8 mouse cellular contexts compared by ENCODE assay signal in genomic region chr17:27623360-27624326, GRCm38 (mm10). TPM values are rescaled to one million over a fixed set of nuclear protein-coding genes. Genes with fewer than 3 reads are reported as not detected.
A peak's percentile ranks its signal among the peaks of the same experiment; 100 is the strongest.
DNase-seq lines count a peak whose midpoint lies in the region; ATAC-seq and TF ChIP-seq lines count a peak whose summit lies in the region.

TSS of gene Nudt3 (minus strand) at chr17:27623495.

- no peaks in the 10 kb centered on the region for H3K27me3 ChIP-seq in forebrain, embryonic 15.5 days
- no peaks in the 10 kb centered on the region for H3K27me3 ChIP-seq in liver, postnatal 0 days (ENCODE audit: insufficient read depth, low read length)
- H3K27me3 ChIP-seq in neural tube, embryonic 13.5 days: no peaks in the 10 kb centered on the region

- in situ Hi-C loops in ES-E14 (cut with MboI; ENCODE audit: low sequenced_read_pairs in 2 of 2, unreplicated experiment in 2 of 2): no loop called here

- H3K4me3 ChIP-seq in ES-E14 (ENCODE audit: insufficient read depth in 1 of 2, low read depth in 1 of 2, low read length in 2 of 2, poor library complexity in 1 of 2, severe bottlenecking in 1 of 2): peak within 1 kb of the TSS; percentile 64 to 87
- H3K4me3 ChIP-seq in forebrain, embryonic 15.5 days: peak within 1 kb of the TSS; percentile 95
- peak within 1 kb of the TSS; percentile 88 for H3K4me3 ChIP-seq in liver, postnatal 0 days (ENCODE audit: low read depth, low read length)
- peak within 1 kb of the TSS; percentile 89 for H3K4me3 ChIP-seq in neural tube, embryonic 13.5 days

- TF ChIP-seq CTCF in liver, postnatal 0 days (IDR thresholded peaks at IDR 0.05; ENCODE audit: low read depth): no peak

- H3K4me1 ChIP-seq in ES-E14 (ENCODE audit: control insufficient read depth in 2 of 2, insufficient read depth in 2 of 2, low read length in 2 of 2, poor library complexity in 1 of 2): peaks cover 6 to 11% of the 10 kb centered on the region in 2 experiments
- H3K4me1 ChIP-seq in forebrain, embryonic 15.5 days: peaks cover 48% of the 10 kb centered on the region
- H3K4me1 ChIP-seq in liver, postnatal 0 days (ENCODE audit: insufficient read depth): peaks cover 32% of the 10 kb centered on the region
- peaks cover 42% of the 10 kb centered on the region for H3K4me1 ChIP-seq in neural tube, embryonic 13.5 days (replicated peaks)

- TF ChIP-seq EP300 in liver, postnatal 0 days (IDR thresholded peaks at IDR 0.05; ENCODE audit: low read depth): no peak

- peak within 1 kb of the TSS; percentile 94 for H3K9ac ChIP-seq in ES-E14 (ENCODE audit: insufficient read depth, low read depth, low read length, poor library complexity, severe bottlenecking)
- peak within 1 kb of the TSS; percentile 97 for H3K9ac ChIP-seq in forebrain, embryonic 15.5 days (replicated peaks)
- peak within 1 kb of the TSS; percentile 88 for H3K9ac ChIP-seq in liver, postnatal 0 days (replicated peaks)
- H3K9ac ChIP-seq in neural tube, embryonic 13.5 days: peak within 1 kb of the TSS; percentile 99

- H3K27ac ChIP-seq in ES-E14 (ENCODE audit: insufficient read depth, low read depth, low read length, poor library complexity, severe bottlenecking): peak within 1 kb of the TSS; percentile 72
- peak within 1 kb of the TSS; percentile 96 for H3K27ac ChIP-seq in forebrain, embryonic 15.5 days (replicated peaks)
- H3K27ac ChIP-seq in liver, postnatal 0 days (ENCODE audit: low read depth): peak within 1 kb of the TSS; percentile 88
- H3K27ac ChIP-seq in neural tube, embryonic 13.5 days (replicated peaks): peak within 1 kb of the TSS; percentile 99

- H3K36me3 ChIP-seq in ES-E14 (ENCODE audit: control insufficient read depth, insufficient read depth, low read length, poor library complexity, severe bottlenecking): no peaks in the 10 kb centered on the region; the same call in 1 of the 2 replicates
- H3K36me3 ChIP-seq in forebrain, embryonic 15.5 days: no peaks in the 10 kb centered on the region
- H3K36me3 ChIP-seq in liver, postnatal 0 days (replicated peaks; ENCODE audit: insufficient read depth, low read length): no peaks in the 10 kb centered on the region
- peaks cover 5% of the 10 kb centered on the region; the same call in 1 of the 2 replicates for H3K36me3 ChIP-seq in neural tube, embryonic 13.5 days

- H3K4me2 ChIP-seq in forebrain, embryonic 15.5 days (replicated peaks): peak within 1 kb of the TSS; percentile 79
- H3K4me2 ChIP-seq in liver, postnatal 0 days (ENCODE audit: low read depth, low read length): peak within 1 kb of the TSS; percentile 91
- H3K4me2 ChIP-seq in neural tube, embryonic 13.5 days: peak within 1 kb of the TSS; percentile 86

- H3K9me3 ChIP-seq in ES-E14 (ENCODE audit: control insufficient read depth, insufficient read depth, low read depth, low read length): no peaks in the 10 kb centered on the region
- no peaks in the 10 kb centered on the region for H3K9me3 ChIP-seq in forebrain, embryonic 15.5 days
- no peaks in the 10 kb centered on the region for H3K9me3 ChIP-seq in liver, postnatal 0 days (ENCODE audit: low read length)
- no peaks in the 10 kb centered on the region for H3K9me3 ChIP-seq in neural tube, embryonic 13.5 days

- intact Hi-C loops in heart, postnatal 14 days (cut with DNase I): loop anchor here (2.0 to 5.0 kb wide), 2 partner anchors 19 to 36 kb away; no protein-coding TSS in a partner anchor

- no peak for DNase-seq in ES-E14 (ENCODE audit: low read depth, low spot score)
- peak; percentile 93 for DNase-seq in cerebellum, adult 11-12 months
- peak; percentile 95 for DNase-seq in heart, postnatal 14 days
- peak; percentile 63 for DNase-seq in large intestine, adult 2 months (ENCODE audit: low read depth, low spot score)
- peak; percentile 91 for DNase-seq in liver, postnatal 0 days
- DNase-seq in telencephalon, adult 2 months (ENCODE audit: low read depth, low spot score): peak; percentile 78

- 9% methylated on average over 91 of the region's 91 CpGs for WGBS in forebrain, embryonic 15.5 days
- WGBS in large intestine, adult 2 months: 5% methylated on average over 87 of the region's 91 CpGs
- WGBS in liver, postnatal 0 days (ENCODE audit: insufficient replicate concordance): 14% methylated on average over 39 of the region's 91 CpGs
- WGBS in neural tube, embryonic 13.5 days: 8% methylated on average over 69 of the region's 91 CpGs

- peak; percentile 88 for ATAC-seq in forebrain, embryonic 15.5 days (replicated peaks)
- peak; percentile 90 for ATAC-seq in liver, postnatal 0 days
- peak; percentile 89 for ATAC-seq in neural tube, embryonic 13.5 days (ENCODE audit: low read depth)

TF ChIP-seq in ES-E14, 5 proteins besides CTCF, POLR2A, EP300 and RAD21:
- TF ChIP-seq HCFC1 (IDR thresholded peaks at IDR 0.05; ENCODE audit: borderline replicate concordance, insufficient read depth, low read length): no peak
- no peak for TF ChIP-seq CHD2 (IDR thresholded peaks at IDR 0.05; ENCODE audit: low read depth, low read length)
- no peak for TF ChIP-seq ZNF384 (IDR thresholded peaks at IDR 0.05; ENCODE audit: low read depth, low read length)
- no peak for TF ChIP-seq MAFK (IDR thresholded peaks at IDR 0.05; ENCODE audit: insufficient read depth, low read depth, low read length)
- no peak for TF ChIP-seq ZC3H11A (IDR thresholded peaks at IDR 0.05; ENCODE audit: borderline replicate concordance, low read depth, low read length)

RNA-seq across cellular contexts. Expression of gene Nudt3, which starts in this region (rescaled TPM):
- total RNA-seq in ES-E14 (2012; rRNA removed): 79.9 and 97.9 TPM in 2 replicates
- 273 and 295 TPM in 2 replicates for polyA plus RNA-seq in forebrain, embryonic 15.5 days (2015; fragmentation: Nextera tagmentation; extraction: Ambion mirVana)
- total RNA-seq in heart, postnatal 14 days (2021): 100 to 1,000 TPM; 320 to 341 TPM
- 52.5 and 55.9 TPM in 2 replicates for polyA plus RNA-seq in large intestine, adult 2 months (2012; rRNA removed)
- 17.9 and 20.2 TPM in 2 replicates for polyA plus RNA-seq in liver, postnatal 0 days (2015; fragmentation: Nextera tagmentation; extraction: Ambion mirVana)
- 238 and 300 TPM in 2 replicates for polyA plus RNA-seq in neural tube, embryonic 13.5 days (2015; fragmentation: Nextera tagmentation; extraction: Ambion mirVana)
